Mouse (Mus musculus): Measurements from ENCODE around the gene AL731706.1.

Gene AL731706.1

GRCm38 (mm10) chr2:136835882-136836281 is 55.3 kb downstream of the AL731706.1 start:
- DNase-seq (ENCODE audit: low spot score): no peak

GRCm38 (mm10) chr2:136834715-136835075 is 56.5 kb downstream of the AL731706.1 start:
- no peak for DNase-seq (ENCODE audit: low spot score)

- DNase-seq (ENCODE audit: low spot score): no peak
Measured at GRCm38 (mm10) chr2:136833976-136834714, 57.0 kb downstream of the AL731706.1 start.

- DNase-seq (ENCODE audit: low spot score): peak; percentile 4
Measured at GRCm38 (mm10) chr2:136832936-136833335, 58.3 kb downstream of the AL731706.1 start.
